Mouse (Mus musculus) forebrain, embryonic 11.5 days (tissue): ENCODE measurements at regions not wholly inside any gene's neighbourhood (a gene's known extent, or its start where the extent isn't known, plus 50 kb on each side); places are given as distances from the start of the nearest gene placed in this dataset.

Source experiments
- ATAC-seq: fragments of 200-750 bp; cut with Nextera tagmentation; replicated peaks from 2 replicates; pipeline ENCODE4 v1.8.0; 2017; ENCODE audit warnings: moderate TSS enrichment; ENCODE audit not compliant: low FRiP score
- DNase-seq: peaks from one replicate; pipeline ENCODE4 v3.0.0-alpha.2; 2017; ENCODE audit warnings: low spot score
- H3K27ac ChIP-seq: fragments of 300-500 bp; sonication (generic); 2 replicates; pipeline ENCODE4 v1.5.1; 2014; ENCODE audit warnings: low read depth, low read length
- H3K27me3 ChIP-seq: fragments of 300-500 bp; sonication (generic); 2 replicates; pipeline ENCODE4 v1.6.1; 2014; ENCODE audit warnings: mild to moderate bottlenecking, low read length, mixed read lengths; ENCODE audit not compliant: control insufficient read depth, insufficient read depth
- H3K36me3 ChIP-seq: fragments of 300-500 bp; sonication (generic); 2 replicates; pipeline ENCODE4 v1.6.1; 2014; ENCODE audit warnings: mild to moderate bottlenecking, low read length, moderate library complexity, mixed read lengths; ENCODE audit not compliant: control insufficient read depth, insufficient read depth
- H3K4me1 ChIP-seq: fragments of 300-500 bp; sonication (generic); replicated peaks from 2 replicates; pipeline ENCODE4 v1.6.1; 2014; ENCODE audit warnings: low read length, mixed read lengths; ENCODE audit not compliant: control insufficient read depth, insufficient read depth
- H3K4me2 ChIP-seq: fragments of 300-500 bp; sonication (generic); 2 replicates; pipeline ENCODE4 v1.6.1; 2014; ENCODE audit warnings: low read depth, mild to moderate bottlenecking, low read length, moderate library complexity, mixed read lengths; ENCODE audit not compliant: severe bottlenecking
- H3K4me3 ChIP-seq: fragments of 300-500 bp; sonication (generic); 2 replicates; pipeline ENCODE4 v1.5.1; 2014; ENCODE audit warnings: low read depth, low read length
- H3K9ac ChIP-seq: fragments of 300-500 bp; sonication (generic); 2 replicates; pipeline ENCODE4 v1.6.1; 2014; ENCODE audit warnings: low read length
- H3K9me3 ChIP-seq: fragments of 300-500 bp; sonication (generic); 2 replicates; pipeline ENCODE4 v1.6.1; 2016; ENCODE audit warnings: low read length, mixed read lengths; ENCODE audit not compliant: control insufficient read depth
- WGBS: fragments of 180-500 bp; shearing (Covaris S2); extraction: QIAGEN DNeasy Blood & Tissue Kit; methylation state at CpG from one replicate; pipeline ENCODE4 v1.1.7; 2014; 5-methylcytosine and 5-hydroxymethylcytosine counted together

DNA sequence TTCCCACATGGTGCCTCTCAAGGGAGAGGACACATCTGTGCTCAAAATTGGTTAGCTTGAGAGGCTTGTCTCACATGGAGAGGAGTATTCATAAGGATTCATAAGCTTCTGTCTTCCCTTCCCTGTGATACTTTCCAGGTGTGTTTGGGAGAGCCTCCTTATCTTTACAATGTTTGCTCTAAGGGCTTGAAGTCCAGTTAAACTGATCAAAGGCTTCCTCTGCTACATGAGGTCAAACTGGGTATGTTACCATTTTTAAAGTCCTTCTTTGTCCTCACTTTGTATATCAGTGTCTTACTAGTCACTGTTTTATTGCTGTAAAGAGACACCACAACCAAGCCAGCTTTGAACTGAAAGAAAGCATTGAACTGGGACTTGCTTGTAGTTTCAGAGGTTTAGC, 98.1 kb upstream of the Mphosph6 start:
- Histone ChIP-seq H3K9me3 (no peaks in the 10 kb centered on the region), H3K4me1 (no peaks in the 10 kb centered on the region), H3K36me3 (no peaks in the 10 kb centered on the region), H3K4me2 (no peak overlapping the region), H3K27ac (no peak overlapping the region), H3K4me3 (no peak overlapping the region), H3K27me3 (no peaks in the 10 kb centered on the region), H3K9ac (no peak overlapping the region)
- DNase-seq = no peak
- ATAC-seq = no peak

DNA sequence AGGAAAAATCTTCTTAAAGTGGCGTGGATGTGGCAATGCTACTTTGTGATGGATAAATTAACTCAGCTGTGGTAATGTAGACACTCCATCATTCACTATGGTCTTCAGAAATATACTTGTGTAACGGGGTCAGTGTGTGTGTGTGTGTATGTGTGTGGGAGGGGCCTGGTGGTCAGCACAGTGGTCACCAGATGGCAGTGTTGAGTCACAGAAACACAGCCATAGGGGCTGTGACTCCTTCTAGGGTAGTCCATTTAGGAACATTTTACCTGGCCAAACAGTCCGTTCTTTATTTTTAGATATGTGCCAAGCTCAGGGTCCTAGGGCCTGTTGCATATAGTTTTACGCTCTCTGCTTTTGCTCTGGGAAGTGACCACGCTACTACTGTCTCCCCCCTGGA, 96.3 kb upstream of the Mphosph6 start:
- Histone ChIP-seq H3K9me3 (no peaks in the 10 kb centered on the region), H3K4me1 (no peaks in the 10 kb centered on the region), H3K9ac (no peak overlapping the region), H3K27ac (no peak overlapping the region), H3K27me3 (no peaks in the 10 kb centered on the region), H3K4me3 (no peak overlapping the region), H3K4me2 (no peak overlapping the region), H3K36me3 (no peaks in the 10 kb centered on the region)
- DNase-seq (peak; percentile 73), ATAC-seq (0 out of 2 replicates have a peak, but pooled peaks have one; percentile 60)
- 76% methylated on average over 5 of the region's 5 CpGs for WGBS

DNA sequence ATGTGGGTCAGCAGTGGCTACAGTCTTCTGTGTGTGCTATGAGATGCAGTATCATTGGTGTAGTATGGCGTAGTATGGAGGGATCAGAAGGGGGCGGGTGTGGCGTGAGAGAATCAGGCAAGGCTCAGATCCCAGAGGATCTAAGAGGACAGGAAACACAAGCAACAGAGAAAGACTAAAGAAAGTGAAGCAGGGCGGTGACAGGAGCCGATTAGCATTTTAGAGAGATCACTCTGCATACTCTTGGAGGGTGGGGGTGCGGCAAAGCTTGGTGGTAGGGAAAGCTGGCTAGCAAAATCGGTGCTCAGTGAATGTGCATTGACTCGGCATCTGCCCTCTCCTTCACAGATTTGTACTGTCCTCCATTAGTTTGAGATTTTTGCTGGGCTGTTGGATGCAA, 93.1 kb upstream of the Mphosph6 start:
- WGBS = 48% methylated on average over 8 of the region's 8 CpGs
- DNase-seq (no peak), ATAC-seq (no peak)
- H3K4me2 ChIP-seq = no peak overlapping the region
- no peaks in the 10 kb centered on the region for H3K36me3 ChIP-seq
- H3K4me1 ChIP-seq = no peaks in the 10 kb centered on the region
- no peak overlapping the region for H3K27ac ChIP-seq
- no peaks in the 10 kb centered on the region for H3K9me3 ChIP-seq
- H3K9ac ChIP-seq = no peak overlapping the region
- H3K4me3 ChIP-seq = no peak overlapping the region
- no peaks in the 10 kb centered on the region for H3K27me3 ChIP-seq

DNA sequence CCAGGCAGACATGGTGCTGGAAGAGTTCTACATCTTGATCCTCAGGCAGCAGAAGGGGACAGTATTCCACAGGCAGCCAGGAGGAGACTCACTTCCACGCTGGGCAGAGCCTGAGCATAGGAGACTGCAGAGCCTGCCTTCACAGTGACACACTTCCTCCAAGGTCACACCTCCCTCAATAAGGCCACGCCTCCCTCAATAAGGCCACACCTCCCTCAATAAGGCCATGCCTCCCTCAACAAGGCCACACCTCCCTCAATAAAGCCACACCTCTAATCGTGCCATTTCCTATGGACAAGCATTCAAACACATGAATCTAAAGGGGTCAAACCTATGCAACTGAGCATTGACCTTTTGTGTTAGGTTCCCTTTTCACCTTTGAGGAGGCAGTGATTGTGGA, 88.5 kb upstream of the Mphosph6 start:
- Histone ChIP-seq H3K27ac (no peak overlapping the region), H3K9me3 (no peaks in the 10 kb centered on the region), H3K4me2 (no peak overlapping the region), H3K4me1 (no peaks in the 10 kb centered on the region), H3K27me3 (no peaks in the 10 kb centered on the region), H3K36me3 (no peaks in the 10 kb centered on the region), H3K9ac (no peak overlapping the region), H3K4me3 (no peak overlapping the region)
- no peak for ATAC-seq
- WGBS = 78% methylated on average over 3 of the region's 3 CpGs
- DNase-seq = no peak

DNA sequence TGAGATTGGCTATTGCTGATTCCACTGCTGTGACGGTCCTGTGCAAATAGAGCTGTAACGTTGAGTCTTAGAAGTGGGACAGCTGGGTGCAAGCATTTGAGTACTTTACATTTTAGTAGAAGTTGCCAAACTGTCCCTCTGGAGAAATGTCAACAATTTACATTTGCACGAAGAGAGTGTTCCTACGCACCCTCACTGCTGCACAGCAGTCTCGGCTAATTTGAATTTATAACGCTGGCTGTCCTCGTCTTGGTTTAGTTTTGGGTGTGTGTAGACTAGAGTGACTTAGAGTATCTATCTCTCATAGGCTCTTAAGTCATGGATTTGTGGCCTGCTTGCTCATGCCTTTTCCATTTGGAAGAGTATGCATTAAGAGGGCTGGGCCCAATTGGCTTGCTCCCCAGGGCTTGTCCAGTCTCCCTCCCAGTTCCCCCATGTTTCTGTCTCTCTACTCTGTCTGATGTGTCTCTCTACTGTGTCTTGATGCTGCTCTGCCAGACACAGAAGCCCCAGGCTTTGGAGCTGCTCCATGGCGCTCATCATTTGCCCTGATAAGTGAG, 79.8 kb upstream of the Mphosph6 start:
- Histone ChIP-seq H3K27me3 (no peaks in the 10 kb centered on the region), H3K9me3 (no peaks in the 10 kb centered on the region), H3K4me2 (no peak overlapping the region), H3K36me3 (no peaks in the 10 kb centered on the region), H3K27ac (no peak overlapping the region), H3K9ac (no peak overlapping the region), H3K4me3 (no peak overlapping the region), H3K4me1 (no peaks in the 10 kb centered on the region)
- 89% methylated on average over 8 of the region's 8 CpGs for whole genome bisulfite sequencing
- ATAC-seq (no peak), DNase-seq (no peak)

DNA sequence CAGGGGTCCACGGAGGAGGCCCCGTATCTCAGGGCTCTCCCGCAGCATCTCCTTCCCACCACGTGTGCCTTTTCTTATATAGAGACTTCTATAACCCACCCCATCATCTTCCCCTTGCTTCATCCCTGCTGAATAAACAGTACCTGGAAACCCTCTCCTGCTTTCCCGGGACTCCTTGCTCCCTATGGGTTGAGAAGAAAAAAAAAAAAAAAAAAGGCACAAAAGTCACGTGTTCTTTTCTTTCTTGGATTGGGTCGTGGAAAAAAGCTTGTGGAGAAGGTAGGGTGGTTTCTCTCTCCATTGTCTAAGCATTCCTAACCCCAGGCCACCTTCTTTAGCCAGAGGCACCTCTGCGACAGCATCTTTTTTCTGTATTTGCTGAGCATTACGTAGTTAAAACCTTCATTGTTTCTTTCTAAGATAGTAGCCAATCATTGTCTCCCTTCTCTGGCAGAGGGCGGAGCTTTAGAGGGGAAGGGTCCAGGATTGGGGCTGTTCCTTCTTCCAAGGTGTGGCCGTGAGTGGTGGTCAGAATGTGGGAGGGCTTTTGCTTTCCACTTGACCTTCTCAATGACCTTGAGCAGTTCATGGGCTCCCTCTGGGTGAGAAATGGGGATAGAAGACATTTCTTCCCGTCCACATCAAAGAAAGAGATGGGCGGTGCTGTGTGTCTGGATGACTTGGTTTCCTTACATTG, 78.7 kb upstream of the Mphosph6 start:
- no peak overlapping the region for H3K4me2 ChIP-seq
- DNase-seq (no peak), ATAC-seq (no peak)
- no peaks in the 10 kb centered on the region for H3K4me1 ChIP-seq
- H3K36me3 ChIP-seq = no peaks in the 10 kb centered on the region
- H3K27me3 ChIP-seq = no peaks in the 10 kb centered on the region
- no peak overlapping the region for H3K4me3 ChIP-seq
- H3K27ac ChIP-seq = no peak overlapping the region
- WGBS = 64% methylated on average over 13 of the region's 13 CpGs
- no peak overlapping the region for H3K9ac ChIP-seq
- H3K9me3 ChIP-seq = no peaks in the 10 kb centered on the region

DNA sequence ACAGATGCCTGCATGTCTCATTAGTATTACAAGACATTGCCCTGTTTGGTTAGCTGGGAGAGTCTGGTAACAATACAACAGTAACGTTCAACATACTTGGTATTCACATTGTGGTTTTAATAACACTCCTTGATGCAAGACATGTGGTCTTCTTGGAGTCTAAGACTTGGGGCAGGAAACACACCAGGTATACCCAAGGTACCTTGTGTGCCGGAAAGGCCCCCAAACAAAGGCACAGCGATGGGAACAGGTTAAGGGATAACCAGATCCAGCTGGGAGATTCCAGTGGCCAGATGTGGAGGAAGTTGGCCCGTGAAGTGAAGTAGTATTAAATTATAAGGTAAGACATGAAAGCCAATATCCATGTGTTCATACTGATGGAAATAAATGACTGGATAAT, 71.9 kb upstream of the Mphosph6 start:
- H3K4me3 ChIP-seq = no peak overlapping the region
- H3K27ac ChIP-seq = no peak overlapping the region
- no peak overlapping the region for H3K9ac ChIP-seq
- H3K9me3 ChIP-seq = no peaks in the 10 kb centered on the region
- H3K36me3 ChIP-seq = no peaks in the 10 kb centered on the region
- ATAC-seq (no peak), DNase-seq (no peak)
- H3K27me3 ChIP-seq = no peaks in the 10 kb centered on the region
- WGBS = 76% methylated on average over 4 of the region's 4 CpGs
- no peak overlapping the region for H3K4me2 ChIP-seq
- no peaks in the 10 kb centered on the region for H3K4me1 ChIP-seq

DNA sequence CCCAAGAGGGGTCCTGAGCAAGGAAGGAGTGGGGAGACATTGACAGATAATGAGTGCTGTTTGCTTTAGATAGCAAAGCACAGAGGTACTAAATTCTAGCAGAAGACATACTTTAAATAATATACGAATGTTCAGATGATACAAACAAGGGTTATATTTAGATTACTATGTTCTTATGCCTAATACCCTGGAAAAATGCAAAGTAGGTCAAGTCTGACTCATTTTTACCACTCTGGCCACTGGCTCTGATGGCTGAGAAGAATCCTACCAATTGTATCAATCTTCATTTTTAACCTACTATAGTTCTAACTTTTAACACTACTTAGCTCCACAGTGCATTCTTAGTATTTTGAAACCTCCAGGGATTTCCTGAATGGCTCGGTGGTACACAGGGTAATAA, 65.4 kb upstream of the Mphosph6 start:
- WGBS = 86% methylated on average over 2 of the region's 2 CpGs
- H3K4me2 ChIP-seq = no peak overlapping the region
- no peak overlapping the region for H3K4me3 ChIP-seq
- no peaks in the 10 kb centered on the region for H3K36me3 ChIP-seq
- H3K27me3 ChIP-seq = no peaks in the 10 kb centered on the region
- 0 out of 2 replicates have a peak, but pooled peaks cover 5% of the 10 kb centered on the region for H3K4me1 ChIP-seq
- DNase-seq (no peak), ATAC-seq (no peak)
- H3K9ac ChIP-seq = no peak overlapping the region
- H3K9me3 ChIP-seq = no peaks in the 10 kb centered on the region
- H3K27ac ChIP-seq = no peak overlapping the region

DNA sequence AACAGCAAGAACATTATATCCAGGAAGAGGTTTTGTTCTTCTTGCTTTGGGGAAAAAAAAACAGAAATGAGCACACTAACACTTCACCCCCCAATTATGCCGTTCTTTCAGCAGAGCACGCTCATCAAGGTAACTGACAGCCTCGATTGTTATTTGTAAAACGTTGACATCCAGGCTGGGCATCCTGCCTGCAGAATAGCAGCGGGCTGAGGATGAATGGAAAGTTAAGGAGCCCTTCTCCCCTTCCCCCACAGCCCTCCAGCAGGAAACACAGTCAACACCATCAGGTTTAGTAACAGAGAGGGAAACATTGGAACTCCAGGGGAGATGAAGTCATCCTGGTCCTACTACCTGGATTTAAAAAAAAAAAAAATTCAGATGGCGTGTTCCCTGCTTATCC, 63.3 kb upstream of the Mphosph6 start:
- Histone ChIP-seq H3K4me3 (no peak overlapping the region), H3K36me3 (no peaks in the 10 kb centered on the region), H3K27me3 (no peaks in the 10 kb centered on the region), H3K9me3 (no peaks in the 10 kb centered on the region), H3K4me2 (no peak overlapping the region), H3K4me1 (0 out of 2 replicates have a peak, but pooled peaks cover 5% of the 10 kb centered on the region), H3K27ac (no peak overlapping the region), H3K9ac (no peak overlapping the region; the same call in 1 of the 2 replicates)
- 35% methylated on average over 6 of the region's 6 CpGs for WGBS
- no peak for DNase-seq
- no peak for ATAC-seq
